Mouse (Mus musculus) midbrain, embryonic 16.5 days (tissue): Measurements from ENCODE around the gene Tbc1d22b. TPM values are rescaled to one million over a fixed set of nuclear protein-coding genes. Genes with fewer than 3 reads are reported as not detected.

Source experiments
- ATAC-seq: fragments of 200-750 bp; cut with Nextera tagmentation; 2 replicates; pipeline ENCODE4 v1.8.0; 2017; ENCODE audit warnings: moderate TSS enrichment
- H3K27ac ChIP-seq: fragments of 300-500 bp; sonication (generic); 2 replicates; pipeline ENCODE4 v1.5.1; 2014; ENCODE audit warnings: mild to moderate bottlenecking, low read length, mixed read lengths
- H3K27me3 ChIP-seq: fragments of 300-500 bp; sonication (generic); 2 replicates; pipeline ENCODE4 v1.6.1; 2014; ENCODE audit warnings: low read depth, low read length, mixed read lengths; ENCODE audit not compliant: control insufficient read depth, insufficient read depth
- H3K36me3 ChIP-seq: fragments of 300-500 bp; sonication (generic); 2 replicates; pipeline ENCODE4 v1.6.1; 2014; ENCODE audit warnings: mild to moderate bottlenecking, low read length, moderate library complexity, mixed read lengths; ENCODE audit not compliant: control insufficient read depth, insufficient read depth
- H3K4me1 ChIP-seq: fragments of 300-500 bp; sonication (generic); 2 replicates; pipeline ENCODE4 v1.6.1; 2014; ENCODE audit warnings: mild to moderate bottlenecking, low read length, mixed read lengths; ENCODE audit not compliant: control insufficient read depth, insufficient read depth
- H3K4me2 ChIP-seq: fragments of 300-500 bp; sonication (generic); 2 replicates; pipeline ENCODE4 v1.6.1; 2014; ENCODE audit warnings: mild to moderate bottlenecking, low read length, mixed read lengths
- H3K4me3 ChIP-seq: fragments of 300-500 bp; sonication (generic); 2 replicates; pipeline ENCODE4 v1.5.1; 2014; ENCODE audit warnings: low read depth, mild to moderate bottlenecking, low read length, moderate library complexity, mixed read lengths
- H3K9ac ChIP-seq: fragments of 300-500 bp; sonication (generic); 2 replicates; pipeline ENCODE4 v1.6.1; 2014; ENCODE audit warnings: low read depth, low read length, mixed read lengths
- H3K9me3 ChIP-seq: fragments of 300-500 bp; sonication (generic); replicated peaks from 2 replicates; pipeline ENCODE4 v1.6.1; 2014; ENCODE audit warnings: mild to moderate bottlenecking, low read length, mixed read lengths; ENCODE audit not compliant: control insufficient read depth, poor library complexity, severe bottlenecking
- WGBS: fragments of 180-500 bp; shearing (Covaris S2); extraction: QIAGEN DNeasy Blood & Tissue Kit; methylation state at CpG from one replicate; pipeline ENCODE4 v1.1.7; 2014; 5-methylcytosine and 5-hydroxymethylcytosine counted together
- microRNA-seq: library from miRNA; unstranded; fragments of <30 nt; microRNA quantifications from one replicate; pipeline ENCODE4, GENCODE M21; 2017
- polyA plus RNA-seq: library from polyadenylated mRNA; unstranded; fragments of >200 nt; fragmentation: Nextera tagmentation; extraction: Ambion mirVana; gene quantifications from 2 replicates; pipeline ENCODE4 v1.2.1, GENCODE M21; 2015

Gene Tbc1d22b
- polyA plus RNA-seq, 1 experiment from 2014 or later = 32.2 TPM

- no peaks in the 10 kb centered on the region for H3K9me3 ChIP-seq
- H3K27me3 ChIP-seq = no peaks in the 10 kb centered on the region
- ATAC-seq = no peak
- peaks cover 20% of the 10 kb centered on the region for H3K36me3 ChIP-seq
- H3K4me1 ChIP-seq = no peaks in the 10 kb centered on the region
- no peak overlapping the region for H3K9ac ChIP-seq
- H3K27ac ChIP-seq = no peak overlapping the region
- no peak overlapping the region for H3K4me2 ChIP-seq
- WGBS = 92% methylated on average over 11 of the region's 11 CpGs
- H3K4me3 ChIP-seq = no peak overlapping the region
These were observed 91.4 kb downstream of the Tbc1d22b start for GRCm38 (mm10) chr17:29640971-29641370.

GRCm38 (mm10) chr17:29642219-29642618, 92.6 kb downstream of the Tbc1d22b start:
- Histone ChIP-seq H3K4me1 (no peaks in the 10 kb centered on the region), H3K4me2 (no peak overlapping the region), H3K9me3 (0 out of 2 replicates have a peak, but pooled peaks cover 1% of the 10 kb centered on the region), H3K9ac (no peak overlapping the region), H3K27ac (no peak overlapping the region), H3K27me3 (no peaks in the 10 kb centered on the region), H3K4me3 (no peak overlapping the region), H3K36me3 (peaks cover 18% of the 10 kb centered on the region)
- no peak for ATAC-seq
- 68% methylated on average over 3 of the region's 3 CpGs for WGBS

Small RNA genes lying within 50 kb of the gene (microRNA-seq; reads per million reads assigned to microRNA genes)
- not detected for gene Mir7667

Other genes with a start within 250 kb of the Tbc1d22b start
- gene Pi16, start 232.1 kb upstream of the Tbc1d22b start, polyA plus RNA-seq = 3.3 and 4.4 TPM in 2 replicates
- gene Mtch1, start 201.9 kb upstream of the Tbc1d22b start, polyA plus RNA-seq = 463 and 470 TPM in 2 replicates
- 8.6 and 12.7 TPM in 2 replicates for gene Fgd2, start 188.9 kb upstream of the Tbc1d22b start, polyA plus RNA-seq
- gene Pim1, start 59.0 kb upstream of the Tbc1d22b start, polyA plus RNA-seq = 7.3 and 7.6 TPM in 2 replicates
- not detected in 2 replicates for gene Gm17657, start 147 bp upstream of the Tbc1d22b start, polyA plus RNA-seq
- 0.89 and 1.3 TPM in 2 replicates for gene Tmem217, start 2.6 kb downstream of the Tbc1d22b start, polyA plus RNA-seq
- gene Rnf8, start 65.0 kb downstream of the Tbc1d22b start, polyA plus RNA-seq = 75.3 and 83.6 TPM in 2 replicates
- gene Gm28043, start 65.1 kb downstream of the Tbc1d22b start, polyA plus RNA-seq = 1.6 and 3.2 TPM in 2 replicates
- 122 and 127 TPM in 2 replicates for gene Cmtr1, start 110.8 kb downstream of the Tbc1d22b start, polyA plus RNA-seq
- gene Ccdc167, start 167.3 kb downstream of the Tbc1d22b start, polyA plus RNA-seq = 9.9 and 10.9 TPM in 2 replicates